Mouse (Mus musculus) megakaryocyte, embryonic 14.5 days (primary cell): ENCODE data around the gene Zfp821.

Experiments used
- FLI1 ChIP-seq: IDR thresholded peaks from 2 replicates; pipeline ENCODE4 v1.6.1; 2012; ENCODE audit warnings: low read length, inconsistent platforms, mixed read lengths
- GATA1 ChIP-seq: IDR thresholded peaks from 3 replicates; pipeline ENCODE4 v1.6.1; 2012; ENCODE audit warnings: mixed read lengths, low read length, inconsistent platforms, borderline replicate concordance

DNA sequence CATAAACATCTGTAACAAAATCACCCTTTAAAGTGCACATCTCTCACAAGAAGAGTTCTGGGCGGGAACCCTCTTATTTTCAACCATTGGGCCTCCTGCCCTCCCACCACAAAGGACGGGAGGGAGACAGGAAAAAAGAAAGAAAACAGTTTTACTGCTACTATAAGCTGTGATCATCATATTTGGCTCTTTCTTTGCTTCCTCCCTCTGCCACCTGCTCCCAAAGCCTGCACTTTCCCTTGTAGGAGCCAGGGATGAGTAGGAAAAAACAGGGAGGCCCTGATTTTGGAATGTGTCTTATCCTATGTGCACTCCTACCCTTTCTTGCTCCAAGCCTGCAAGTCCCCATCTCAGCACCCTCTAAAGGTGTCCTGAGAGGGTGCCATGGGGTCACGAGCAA lies 25.7 kb downstream of the Zfp821 start:
- TF ChIP-seq GATA1 (no peak), FLI1 (no peak)
